Mouse (Mus musculus) heart, embryonic 15.5 days (tissue): ENCODE data around the gene Defb43. TPM values are rescaled to one million over a fixed set of nuclear protein-coding genes. Genes with fewer than 3 reads are reported as not detected.
A peak's percentile ranks its signal among the peaks of the same experiment; 100 is the strongest.

Source experiments
- ATAC-seq: fragments of 200-750 bp; cut with Nextera tagmentation; replicated peaks from 2 replicates; pipeline ENCODE4 v1.8.0; 2017; ENCODE audit warnings: low read depth, moderate TSS enrichment; ENCODE audit not compliant: insufficient number of reproducible peaks, insufficient read depth, low FRiP score
- H3K27ac ChIP-seq: fragments of 300-500 bp; sonication (generic); 2 replicates; pipeline ENCODE4 v1.5.1; 2015; ENCODE audit warnings: mild to moderate bottlenecking, inconsistent platforms
- H3K27me3 ChIP-seq: fragments of 300-500 bp; sonication (generic); 2 replicates; pipeline ENCODE4 v1.6.1; 2015; ENCODE audit warnings: inconsistent platforms
- H3K36me3 ChIP-seq: fragments of 300-500 bp; sonication (generic); 2 replicates; pipeline ENCODE4 v1.6.1; 2015; ENCODE audit warnings: mild to moderate bottlenecking, inconsistent platforms
- H3K4me1 ChIP-seq: fragments of 300-500 bp; sonication (generic); replicated peaks from 2 replicates; pipeline ENCODE4 v1.6.1; 2015; ENCODE audit warnings: inconsistent platforms
- H3K4me2 ChIP-seq: fragments of 300-500 bp; sonication (generic); 2 replicates; pipeline ENCODE4 v1.6.1; 2015; ENCODE audit warnings: inconsistent platforms, mild to moderate bottlenecking, moderate library complexity
- H3K4me3 ChIP-seq: fragments of 300-500 bp; sonication (generic); 2 replicates; pipeline ENCODE4 v1.5.1; 2015; ENCODE audit warnings: mild to moderate bottlenecking, inconsistent platforms
- H3K9ac ChIP-seq: fragments of 300-500 bp; sonication (generic); 2 replicates; pipeline ENCODE4 v1.6.1; 2015; ENCODE audit warnings: mild to moderate bottlenecking, inconsistent platforms
- H3K9me3 ChIP-seq: fragments of 300-500 bp; sonication (generic); replicated peaks from 2 replicates; pipeline ENCODE4 v1.6.1; 2016; ENCODE audit warnings: inconsistent platforms
- WGBS: fragments of 180-500 bp; shearing (Covaris S2); methylation state at CpG from one replicate; pipeline ENCODE4 v1.1.7; 2015; ENCODE audit warnings: mixed read lengths; 5-methylcytosine and 5-hydroxymethylcytosine counted together
- polyA plus RNA-seq: library from polyadenylated mRNA; unstranded; fragments of >200 nt; fragmentation: Nextera tagmentation; extraction: Ambion mirVana; gene quantifications from 2 replicates; pipeline ENCODE4 v1.2.1, GENCODE M21; 2015

Gene Defb43
- polyA plus RNA-seq, 1 experiment from 2014 or later = not detected

DNA sequence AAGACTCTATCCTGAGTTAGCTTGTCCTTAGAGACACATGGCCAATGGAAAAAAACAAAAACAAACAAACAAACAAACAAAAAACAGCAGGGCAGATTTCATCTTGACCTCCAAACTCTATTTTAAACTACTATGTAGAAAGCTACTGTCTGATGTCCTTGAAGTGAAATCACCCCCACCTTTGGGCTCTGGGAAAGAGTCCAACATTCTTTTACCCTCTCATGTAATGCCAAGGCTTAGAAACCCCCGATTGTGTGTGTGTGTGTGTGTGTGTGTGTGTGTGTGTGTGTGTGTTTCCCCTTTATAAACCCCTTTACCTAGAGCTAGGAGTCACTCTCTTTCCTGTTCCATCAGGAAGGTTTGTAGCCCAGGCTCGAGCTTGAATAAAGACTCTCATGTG, 9.0 kb upstream of the Defb43 start:
- H3K9me3 ChIP-seq = no peaks in the 10 kb centered on the region
- peak; percentile 60; the same call in 1 of the 2 replicates for ATAC-seq
- WGBS = 42% methylated on average over 2 of the region's 2 CpGs

GRCm38 (mm10) chr14:63013082-63013481, 1.5 kb downstream of the Defb43 start:
- Histone ChIP-seq H3K27me3 (no peaks in the 10 kb centered on the region), H3K36me3 (no peaks in the 10 kb centered on the region), H3K4me1 (no peaks in the 10 kb centered on the region), H3K27ac (no peak overlapping the region), H3K9me3 (no peaks in the 10 kb centered on the region), H3K4me2 (no peak overlapping the region), H3K9ac (no peak overlapping the region), H3K4me3 (no peak overlapping the region)
- ATAC-seq = no peak
- WGBS = 50% methylated on average over 4 of the region's 4 CpGs

More for the DNA sequence above, 9.0 kb upstream of the Defb43 start:
- Histone ChIP-seq H3K27me3 (no peaks in the 10 kb centered on the region), H3K4me2 (no peak overlapping the region), H3K36me3 (no peaks in the 10 kb centered on the region), H3K4me3 (no peak overlapping the region), H3K9ac (no peak overlapping the region), H3K4me1 (peaks cover 11% of the 10 kb centered on the region; the same call in 1 of the 2 replicates), H3K27ac (peak overlapping the region; percentile 78)

DNA sequence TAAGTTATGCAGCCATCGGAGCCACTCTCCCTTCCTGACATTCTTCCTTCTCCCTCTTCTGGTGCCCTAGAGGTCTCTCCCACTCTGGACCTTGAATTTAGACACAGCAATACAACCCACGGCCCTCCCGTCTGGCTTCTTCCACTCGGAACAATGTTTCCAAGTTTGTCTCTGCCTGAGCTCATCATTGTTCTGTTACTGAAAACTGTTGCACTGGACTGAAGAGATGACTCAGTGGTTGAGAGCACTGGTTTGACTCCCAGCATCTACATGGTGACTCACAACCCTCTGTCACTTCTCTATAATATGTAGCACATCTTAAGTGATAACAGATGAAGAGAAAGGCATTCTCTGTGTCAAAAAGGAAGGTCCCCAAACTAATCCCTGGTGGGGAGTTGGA, 3.1 kb downstream of the Defb43 start:
- WGBS = 57% methylated on average over 4 of the region's 4 CpGs
- no peak overlapping the region for H3K4me2 ChIP-seq
- H3K4me1 ChIP-seq = no peaks in the 10 kb centered on the region

GRCm38 (mm10) chr14:63020524-63021156, 9.1 kb downstream of the Defb43 start:
- H3K27ac ChIP-seq = no peak overlapping the region
- H3K27me3 ChIP-seq = peaks cover 4% of the 10 kb centered on the region; the same call in 1 of the 2 replicates
- no peaks in the 10 kb centered on the region for H3K9me3 ChIP-seq
- WGBS = 43% methylated on average over 6 of the region's 6 CpGs
- ATAC-seq = no peak
- H3K4me2 ChIP-seq = no peak overlapping the region
- no peaks in the 10 kb centered on the region for H3K36me3 ChIP-seq
- H3K4me1 ChIP-seq = 0 out of 2 replicates have a peak, but pooled peaks cover 2% of the 10 kb centered on the region
- H3K9ac ChIP-seq = no peak overlapping the region
- H3K4me3 ChIP-seq = no peak overlapping the region

More for the DNA sequence above, 3.1 kb downstream of the Defb43 start:
- no peaks in the 10 kb centered on the region for H3K36me3 ChIP-seq
- no peak for ATAC-seq
- H3K9ac ChIP-seq = no peak overlapping the region
- no peaks in the 10 kb centered on the region for H3K9me3 ChIP-seq
- H3K27ac ChIP-seq = no peak overlapping the region
- H3K4me3 ChIP-seq = no peak overlapping the region
- H3K27me3 ChIP-seq = no peaks in the 10 kb centered on the region

GRCm38 (mm10) chr14:63046691-63047090, 35.1 kb downstream of the Defb43 start, which contains the start of gene Defb42:
Defb42 (plus strand) TSS chr14:63046991.
- Histone ChIP-seq H3K27ac (no peak within 1 kb of the TSS), H3K4me3 (no peak within 1 kb of the TSS), H3K9me3 (no peaks in the 10 kb centered on the region), H3K36me3 (no peaks in the 10 kb centered on the region), H3K4me1 (no peaks in the 10 kb centered on the region), H3K9ac (no peak within 1 kb of the TSS), H3K4me2 (no peak within 1 kb of the TSS), H3K27me3 (no peaks in the 10 kb centered on the region)
- no peak for ATAC-seq
- 77% methylated on average over 3 of the region's 3 CpGs for WGBS

DNA sequence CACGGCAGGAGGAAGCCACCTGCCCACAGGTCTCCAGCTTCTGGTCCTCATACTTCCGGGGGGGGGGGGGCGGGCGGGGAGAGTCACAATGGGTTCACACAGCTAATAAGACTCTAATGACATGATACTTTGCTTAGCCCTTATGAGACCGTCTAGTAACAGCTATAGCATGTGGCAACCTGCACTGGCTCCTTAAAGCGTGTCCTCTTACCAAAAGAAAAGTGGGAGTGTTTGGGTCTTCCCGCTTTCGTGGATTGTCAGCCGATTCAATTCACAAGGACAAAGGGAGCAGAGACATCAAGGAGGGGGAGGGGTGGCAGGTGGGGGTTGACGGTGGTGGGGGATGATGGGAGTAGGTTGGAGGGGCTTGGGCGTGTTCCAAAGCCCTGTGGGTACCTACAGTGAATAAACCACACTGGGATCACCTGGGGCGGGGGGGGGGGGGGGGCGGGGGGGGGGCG, 38.4 kb downstream of the Defb43 start, which contains the start of gene Defb30:
Defb30 (minus strand) TSS at position 51 of the 461 bp plus-strand sequence.
- Histone ChIP-seq H3K4me2 (no peak within 1 kb of the TSS), H3K9ac (no peak within 1 kb of the TSS), H3K9me3 (no peaks in the 10 kb centered on the region), H3K36me3 (no peaks in the 10 kb centered on the region), H3K27ac (no peak within 1 kb of the TSS), H3K4me1 (peaks cover 13% of the 10 kb centered on the region), H3K27me3 (no peaks in the 10 kb centered on the region), H3K4me3 (no peak within 1 kb of the TSS)
- WGBS = 81% methylated on average over 12 of the region's 14 CpGs
- ATAC-seq = no peak

DNA sequence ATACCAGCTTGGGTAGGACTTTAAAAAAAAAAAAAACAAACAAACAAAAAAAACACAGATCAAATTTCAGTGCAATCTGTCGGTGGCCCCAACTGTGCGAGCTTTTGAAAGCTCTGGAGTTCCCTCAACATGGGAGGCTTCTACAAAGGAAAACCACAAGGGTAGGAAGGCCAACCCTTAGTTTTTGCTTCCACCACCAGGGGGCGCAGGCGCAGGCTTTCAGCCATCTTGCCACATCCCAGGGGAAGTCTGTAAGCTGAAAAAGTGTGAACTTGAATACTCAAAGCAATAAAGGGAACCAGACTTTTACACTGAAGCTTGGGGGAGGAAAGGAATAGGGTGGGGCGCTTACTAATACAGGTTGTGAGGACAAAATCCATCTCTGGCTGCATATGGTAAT, 39.2 kb downstream of the Defb43 start:
- Histone ChIP-seq H3K4me1 (peaks cover 20% of the 10 kb centered on the region), H3K4me3 (no peak overlapping the region), H3K27me3 (no peaks in the 10 kb centered on the region), H3K9me3 (no peaks in the 10 kb centered on the region), H3K9ac (no peak overlapping the region), H3K4me2 (no peak overlapping the region), H3K27ac (no peak overlapping the region), H3K36me3 (no peaks in the 10 kb centered on the region)
- 33% methylated on average over 5 of the region's 5 CpGs for WGBS
- no peak for ATAC-seq

GRCm38 (mm10) chr14:63054729-63055128, 43.2 kb downstream of the Defb43 start:
- Histone ChIP-seq H3K27ac (peak overlapping the region; percentile 83), H3K4me3 (no peak overlapping the region), H3K4me2 (peak overlapping the region; percentile 41), H3K36me3 (no peaks in the 10 kb centered on the region), H3K9me3 (no peaks in the 10 kb centered on the region), H3K27me3 (no peaks in the 10 kb centered on the region), H3K4me1 (peaks cover 22% of the 10 kb centered on the region), H3K9ac (0 out of 2 replicates have a peak overlapping the region, but pooled peaks have one; percentile 24)
- ATAC-seq = peak; percentile 97
- WGBS = 4% methylated on average over 6 of the region's 6 CpGs

DNA sequence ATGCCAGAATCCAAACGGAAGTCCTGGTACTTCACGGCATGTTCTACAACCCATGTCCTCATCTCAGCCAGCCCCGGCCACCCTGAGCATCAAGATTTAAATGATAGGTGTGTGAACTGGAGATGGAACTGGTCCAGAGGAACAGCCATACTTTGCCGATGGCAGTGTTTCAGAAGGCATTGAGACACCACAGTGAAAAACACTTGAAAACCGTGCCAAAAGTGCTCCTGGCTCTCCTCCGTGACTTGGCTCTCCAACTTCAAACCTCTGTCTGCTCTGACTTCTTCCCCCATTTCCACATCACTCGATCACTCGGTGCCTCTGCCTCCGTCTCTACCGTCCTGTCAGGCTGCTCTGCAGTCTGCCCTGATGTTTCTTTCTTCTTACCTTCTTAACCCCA, 48.8 kb downstream of the Defb43 start:
- no peak overlapping the region for H3K4me2 ChIP-seq
- H3K36me3 ChIP-seq = no peaks in the 10 kb centered on the region
- no peak overlapping the region for H3K9ac ChIP-seq
- H3K27ac ChIP-seq = no peak overlapping the region
- WGBS = 34% methylated on average over 10 of the region's 10 CpGs
- H3K4me1 ChIP-seq = peaks cover 29% of the 10 kb centered on the region
- no peaks in the 10 kb centered on the region for H3K27me3 ChIP-seq
- ATAC-seq = no peak
- no peak overlapping the region for H3K4me3 ChIP-seq
- H3K9me3 ChIP-seq = no peaks in the 10 kb centered on the region

DNA sequence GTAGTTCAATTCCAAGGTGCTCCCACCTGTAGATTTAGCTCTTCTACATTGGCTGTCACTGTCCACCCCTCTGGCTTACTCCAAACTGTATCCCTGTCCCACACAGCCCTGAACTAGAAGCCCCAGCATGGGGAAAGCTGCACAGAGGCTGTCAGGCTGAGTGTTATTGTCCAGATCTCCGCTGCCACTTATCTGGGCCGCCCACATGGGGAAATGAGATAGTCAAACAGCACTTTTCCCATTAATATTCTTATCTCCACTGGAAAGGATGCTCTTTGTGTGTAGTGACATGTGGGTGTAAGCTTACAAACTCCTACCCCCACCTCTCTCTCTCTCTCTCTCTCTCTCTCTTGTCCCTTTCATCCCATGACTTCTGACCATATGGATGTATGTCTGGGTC, 50.6 kb downstream of the Defb43 start:
- no peaks in the 10 kb centered on the region for H3K27me3 ChIP-seq
- no peak overlapping the region for H3K4me3 ChIP-seq
- no peak overlapping the region for H3K9ac ChIP-seq
- H3K4me1 ChIP-seq = peaks cover 32% of the 10 kb centered on the region
- ATAC-seq = peak; percentile 68; the same call in 1 of the 2 replicates
- H3K4me2 ChIP-seq = no peak overlapping the region
- no peaks in the 10 kb centered on the region for H3K9me3 ChIP-seq
- WGBS = 27% methylated on average over 2 of the region's 2 CpGs
- peak overlapping the region; percentile 7; the same call in 1 of the 2 replicates for H3K27ac ChIP-seq
- no peaks in the 10 kb centered on the region for H3K36me3 ChIP-seq

- Histone ChIP-seq H3K27ac (no peak overlapping the region), H3K36me3 (no peaks in the 10 kb centered on the region)
Observed at GRCm38 (mm10) chr14:63065391-63065790, 53.8 kb downstream of the Defb43 start.

More at GRCm38 (mm10) chr14:63065391-63065790, 53.8 kb downstream of the Defb43 start:
- Histone ChIP-seq H3K9ac (no peak overlapping the region), H3K4me2 (no peak overlapping the region), H3K9me3 (no peaks in the 10 kb centered on the region), H3K27me3 (no peaks in the 10 kb centered on the region), H3K4me3 (no peak overlapping the region), H3K4me1 (peaks cover 58% of the 10 kb centered on the region)
- WGBS = 77% methylated on average over 5 of the region's 5 CpGs
- ATAC-seq = no peak
